Mouse (Mus musculus): ENCODE results near the gene Zfp13.
A peak's percentile ranks its signal among the peaks of the same experiment; 100 is the strongest.

The Zfp13 gene

GRCm38 (mm10) chr17:23598582-23599552 lies at the start of gene Zfp13:
Zfp13 (minus strand) TSS chr17:23599487.
- TF ChIP-seq CTCF (conservative IDR thresholded peaks at IDR 0.05; ENCODE audit: low read length): no peak
- TF ChIP-seq NANOG (IDR thresholded peaks at IDR 0.05; ENCODE audit: borderline replicate concordance, low read length): no peak
- no peak for TF ChIP-seq POU5F1 (IDR thresholded peaks at IDR 0.05; ENCODE audit: borderline replicate concordance, low read length)
- H3K36me3 ChIP-seq (ENCODE audit: insufficient read depth, low read length): peaks cover 23% of the 10 kb centered on the region
- no peaks in the 10 kb centered on the region for H3K9me3 ChIP-seq (ENCODE audit: low read length)
- H3K27me3 ChIP-seq (ENCODE audit: insufficient read depth, low read length): no peaks in the 10 kb centered on the region
- H3K4me1 ChIP-seq (replicated peaks; ENCODE audit: low read depth, low read length): peaks cover 53% of the 10 kb centered on the region
- H3K4me3 ChIP-seq (replicated peaks; ENCODE audit: low read length): peak within 1 kb of the TSS; percentile 86

GRCm38 (mm10) chr17:23645894-23646293 lies 46.6 kb upstream of the Zfp13 start:
- Histone ChIP-seq H3K4me3 (replicated peaks; ENCODE audit: low read length) (no peak overlapping the region), H3K4me1 (replicated peaks; ENCODE audit: low read depth, low read length) (peaks cover 38% of the 10 kb centered on the region), H3K27me3 (ENCODE audit: insufficient read depth, low read length) (peaks cover 29% of the 10 kb centered on the region), H3K36me3 (ENCODE audit: insufficient read depth, low read length) (no peaks in the 10 kb centered on the region), H3K9me3 (ENCODE audit: low read length) (peaks cover 6% of the 10 kb centered on the region)
- TF ChIP-seq POU5F1 (IDR thresholded peaks at IDR 0.05; ENCODE audit: borderline replicate concordance, low read length) (no peak), CTCF (conservative IDR thresholded peaks at IDR 0.05; ENCODE audit: low read length) (no peak), NANOG (IDR thresholded peaks at IDR 0.05; ENCODE audit: borderline replicate concordance, low read length) (no peak)

DNA sequence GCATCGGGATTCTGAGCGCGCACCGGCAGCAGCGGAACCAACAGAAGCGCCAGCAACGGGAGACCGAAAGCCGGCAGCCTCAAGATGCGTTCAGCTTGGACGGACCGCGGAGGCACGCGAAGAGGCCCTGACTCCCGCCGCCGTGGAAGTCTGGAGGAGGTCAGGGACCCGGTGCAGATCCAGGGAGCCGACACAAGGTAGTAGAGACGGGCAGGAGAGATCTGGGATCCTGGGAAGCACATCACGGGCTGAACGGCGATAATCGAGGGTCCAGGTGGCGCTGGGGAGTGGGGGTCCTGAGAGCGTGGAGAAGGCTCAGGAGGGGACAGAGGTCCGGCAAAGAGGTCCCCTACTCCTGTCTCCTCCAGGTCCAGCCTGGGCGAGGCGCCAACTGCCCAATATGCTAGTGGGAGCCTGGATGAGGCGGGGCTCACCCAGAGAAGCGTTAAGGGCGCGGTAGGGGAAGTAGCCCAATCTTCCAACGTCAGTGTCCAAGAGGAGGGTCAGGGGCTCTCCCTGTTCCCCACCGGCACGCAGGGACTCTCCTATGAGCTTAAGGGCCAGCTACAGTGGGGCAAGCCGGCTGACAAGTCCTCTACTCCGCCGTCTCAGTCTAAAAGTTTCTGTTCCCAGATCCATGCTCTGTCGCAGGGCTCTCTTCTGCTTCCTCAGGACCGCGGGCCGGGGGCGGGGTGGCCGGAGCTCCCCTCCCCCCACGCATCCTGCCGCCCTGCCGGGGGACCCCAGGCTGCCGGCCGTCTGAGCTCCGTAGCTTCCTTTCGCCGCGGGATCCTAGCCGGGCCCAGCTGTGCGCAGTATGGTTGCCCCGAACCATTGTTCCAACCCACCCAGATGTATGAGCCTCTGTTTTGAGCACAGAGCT lies 45.6 kb upstream of the Zfp13 start, which contains the start of gene Mmp25:
TSS of gene Mmp25 (minus strand) at position 665 of the 883 bp plus-strand sequence.
- Histone ChIP-seq H3K4me3 (replicated peaks; ENCODE audit: low read length) (peak within 1 kb of the TSS; percentile 80), H3K9me3 (ENCODE audit: low read length) (peaks cover 6% of the 10 kb centered on the region), H3K36me3 (ENCODE audit: insufficient read depth, low read length) (no peaks in the 10 kb centered on the region), H3K4me1 (replicated peaks; ENCODE audit: low read depth, low read length) (peaks cover 38% of the 10 kb centered on the region), H3K27me3 (ENCODE audit: insufficient read depth, low read length) (peaks cover 30% of the 10 kb centered on the region)
- TF ChIP-seq NANOG (IDR thresholded peaks at IDR 0.05; ENCODE audit: borderline replicate concordance, low read length) (no peak), CTCF (conservative IDR thresholded peaks at IDR 0.05; ENCODE audit: low read length) (no peak), POU5F1 (IDR thresholded peaks at IDR 0.05; ENCODE audit: borderline replicate concordance, low read length) (no peak)

DNA sequence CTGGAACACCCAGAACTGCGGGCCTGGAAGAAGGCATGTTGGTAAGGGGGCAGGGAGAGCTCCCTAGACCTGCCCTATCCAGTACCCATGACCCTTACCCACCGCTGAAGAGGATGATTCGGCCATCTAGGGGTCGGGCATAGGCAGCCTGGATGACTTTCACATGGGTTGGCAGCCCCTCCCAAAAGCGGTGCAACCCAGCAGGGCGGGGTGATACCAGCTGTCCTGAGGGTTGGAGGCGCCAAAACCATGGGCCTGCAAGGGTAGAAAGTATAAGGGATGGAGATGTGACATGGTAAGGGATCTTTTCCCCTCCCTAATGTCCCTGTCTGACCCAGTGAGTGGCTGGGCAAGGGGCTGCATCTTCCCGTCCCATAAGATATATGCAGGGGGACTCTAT lies 32.0 kb upstream of the Zfp13 start:
- Histone ChIP-seq H3K9me3 (ENCODE audit: low read length) (no peaks in the 10 kb centered on the region), H3K4me3 (replicated peaks; ENCODE audit: low read length) (peak overlapping the region; percentile 57), H3K27me3 (ENCODE audit: insufficient read depth, low read length) (peaks cover 41% of the 10 kb centered on the region), H3K4me1 (replicated peaks; ENCODE audit: low read depth, low read length) (peaks cover 79% of the 10 kb centered on the region), H3K36me3 (ENCODE audit: insufficient read depth, low read length) (no peaks in the 10 kb centered on the region)
- TF ChIP-seq CTCF (conservative IDR thresholded peaks at IDR 0.05; ENCODE audit: low read length) (no peak), NANOG (IDR thresholded peaks at IDR 0.05; ENCODE audit: borderline replicate concordance, low read length) (no peak), POU5F1 (IDR thresholded peaks at IDR 0.05; ENCODE audit: borderline replicate concordance, low read length) (no peak)

DNA sequence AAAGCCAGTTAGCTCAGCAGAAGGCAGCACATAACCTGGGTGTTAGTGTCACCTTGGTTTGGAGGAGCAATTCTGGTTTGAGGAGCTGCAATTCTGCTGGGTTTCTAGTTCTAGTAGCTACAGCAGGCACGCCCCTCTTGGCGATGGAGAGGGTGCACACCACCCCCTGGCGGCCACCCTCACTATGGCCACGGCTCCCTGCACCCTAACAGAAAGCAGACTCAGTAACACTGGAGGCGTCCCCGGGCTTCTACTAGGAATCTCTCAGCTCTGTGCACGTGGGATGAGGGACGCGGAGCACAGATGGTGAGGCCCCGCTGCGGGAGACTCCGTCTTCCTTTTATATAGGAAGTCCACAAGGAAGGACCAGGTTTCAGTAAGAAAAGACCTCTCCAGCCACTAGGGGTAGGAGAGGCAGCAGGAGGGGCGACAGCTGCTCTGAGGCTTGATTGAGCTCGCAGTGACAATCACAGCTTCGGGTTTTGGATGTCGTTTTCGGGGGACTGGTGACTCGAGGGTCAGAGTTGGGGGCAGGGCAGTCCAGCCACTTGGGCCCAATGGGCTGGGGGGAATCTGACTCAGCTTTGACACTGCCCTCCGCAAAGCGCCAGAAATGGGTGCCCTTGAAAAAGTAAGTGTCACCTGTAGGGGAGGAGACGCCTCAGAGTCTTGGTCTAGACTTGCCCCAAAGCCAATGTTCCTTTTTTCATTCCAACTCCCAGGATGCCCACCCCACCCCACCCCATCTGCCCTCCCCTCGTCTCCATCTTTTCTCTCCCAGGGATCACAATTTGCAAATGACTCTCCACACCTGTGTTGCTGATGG lies 31.1 kb upstream of the Zfp13 start:
- H3K27me3 ChIP-seq (ENCODE audit: insufficient read depth, low read length): peaks cover 33% of the 10 kb centered on the region
- no peaks in the 10 kb centered on the region for H3K9me3 ChIP-seq (ENCODE audit: low read length)
- H3K4me3 ChIP-seq (replicated peaks; ENCODE audit: low read length): peak overlapping the region; percentile 57
- H3K4me1 ChIP-seq (replicated peaks; ENCODE audit: low read depth, low read length): peaks cover 79% of the 10 kb centered on the region
- H3K36me3 ChIP-seq (ENCODE audit: insufficient read depth, low read length): no peaks in the 10 kb centered on the region
- TF ChIP-seq CTCF (conservative IDR thresholded peaks at IDR 0.05; ENCODE audit: low read length): peak; percentile 77
- TF ChIP-seq NANOG (IDR thresholded peaks at IDR 0.05; ENCODE audit: borderline replicate concordance, low read length): no peak
- no peak for TF ChIP-seq POU5F1 (IDR thresholded peaks at IDR 0.05; ENCODE audit: borderline replicate concordance, low read length)

- Histone ChIP-seq H3K4me3 (replicated peaks; ENCODE audit: low read length) (no peak overlapping the region), H3K9me3 (ENCODE audit: low read length) (no peaks in the 10 kb centered on the region), H3K4me1 (replicated peaks; ENCODE audit: low read depth, low read length) (peaks cover 59% of the 10 kb centered on the region), H3K27me3 (ENCODE audit: insufficient read depth, low read length) (peaks cover 24% of the 10 kb centered on the region), H3K36me3 (ENCODE audit: insufficient read depth, low read length) (no peaks in the 10 kb centered on the region)
- TF ChIP-seq POU5F1 (IDR thresholded peaks at IDR 0.05; ENCODE audit: borderline replicate concordance, low read length): no peak
- no peak for TF ChIP-seq CTCF (conservative IDR thresholded peaks at IDR 0.05; ENCODE audit: low read length)
- TF ChIP-seq NANOG (IDR thresholded peaks at IDR 0.05; ENCODE audit: borderline replicate concordance, low read length): no peak
Measured at GRCm38 (mm10) chr17:23627813-23628212, 28.5 kb upstream of the Zfp13 start.

DNA sequence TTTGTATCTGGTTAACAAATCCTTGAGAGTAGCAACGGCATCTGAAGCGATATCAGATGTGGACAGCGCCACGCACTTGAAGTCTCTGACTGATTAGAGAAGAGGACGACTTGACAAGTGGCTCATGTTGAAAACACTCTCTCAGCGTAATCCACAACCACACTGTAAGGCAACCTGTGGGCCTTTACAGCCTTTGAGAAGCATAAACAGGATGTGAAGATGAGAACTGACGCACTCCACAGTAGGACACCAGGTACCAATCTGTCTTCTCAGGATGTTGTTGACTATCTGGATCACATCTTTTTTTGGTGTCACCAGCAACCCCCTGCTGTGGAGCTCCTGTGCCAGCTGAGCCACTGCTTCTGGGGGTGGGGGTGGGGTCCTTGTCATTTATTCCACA lies 21.1 kb upstream of the Zfp13 start:
- Histone ChIP-seq H3K36me3 (ENCODE audit: insufficient read depth, low read length) (no peaks in the 10 kb centered on the region), H3K9me3 (ENCODE audit: low read length) (no peaks in the 10 kb centered on the region), H3K4me1 (replicated peaks; ENCODE audit: low read depth, low read length) (peaks cover 14% of the 10 kb centered on the region), H3K27me3 (ENCODE audit: insufficient read depth, low read length) (peaks cover 25% of the 10 kb centered on the region), H3K4me3 (replicated peaks; ENCODE audit: low read length) (no peak overlapping the region)
- TF ChIP-seq CTCF (conservative IDR thresholded peaks at IDR 0.05; ENCODE audit: low read length) (no peak), POU5F1 (IDR thresholded peaks at IDR 0.05; ENCODE audit: borderline replicate concordance, low read length) (no peak), NANOG (IDR thresholded peaks at IDR 0.05; ENCODE audit: borderline replicate concordance, low read length) (no peak)
